Mouse (Mus musculus): Measurements from ENCODE around the gene Inpp5d. TPM values are rescaled to one million over a fixed set of nuclear protein-coding genes. Genes with fewer than 3 reads are reported as not detected.

Inpp5d gene
- polyA plus RNA-seq, 1 experiment from 2014 or later = 17.1 TPM

DNA sequence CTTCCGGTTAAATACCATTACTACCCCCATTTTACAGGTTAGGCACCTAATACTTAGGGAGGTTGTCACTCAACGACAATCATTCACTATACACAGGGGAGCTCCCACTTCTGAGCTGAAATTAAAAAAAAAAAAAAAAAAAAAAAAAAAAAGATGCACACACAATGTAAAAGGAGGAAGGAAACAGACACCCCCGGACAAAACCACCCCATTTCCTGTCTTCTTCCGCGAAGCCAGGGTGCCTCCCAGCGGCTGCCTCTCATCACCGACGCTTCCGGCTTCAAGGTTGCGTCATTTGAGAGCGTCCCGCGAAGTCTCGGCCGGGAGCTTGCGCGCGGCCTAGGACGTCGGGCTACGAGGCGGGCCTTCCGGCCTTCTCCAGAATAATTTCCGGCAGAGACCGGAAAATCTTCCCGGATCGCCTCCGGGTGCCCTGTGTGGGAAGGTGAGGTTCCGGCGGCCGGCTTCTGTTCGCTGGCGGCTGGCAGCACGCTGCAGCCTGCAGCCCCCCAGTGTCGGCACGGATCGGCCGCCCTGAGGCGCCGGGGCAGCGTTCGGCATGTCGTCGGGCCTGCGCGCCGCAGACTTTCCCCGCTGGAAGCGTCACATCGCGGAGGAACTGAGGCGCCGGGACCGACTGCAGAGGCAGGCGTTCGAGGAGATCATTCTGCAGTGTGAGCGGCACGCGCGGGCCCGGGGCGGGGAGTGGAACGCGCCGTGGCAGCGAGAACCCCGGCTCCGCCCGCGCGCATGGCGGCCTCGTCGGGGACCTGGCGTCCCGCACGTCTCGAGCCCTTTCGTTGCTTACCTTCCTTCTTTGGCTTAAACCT, 135.7 kb downstream of the Inpp5d start, which contains the start of gene Atg16l1:
Gene Atg16l1, plus strand, starts transcription at position 230 of the 830 bp plus-strand sequence.
- H3K27ac ChIP-seq = peak within 1 kb of the TSS; percentile 95
- ATAC-seq = peak; percentile 98
- H3K9me3 ChIP-seq (replicated peaks) = no peaks in the 10 kb centered on the region
- H3K27me3 ChIP-seq (replicated peaks) = no peaks in the 10 kb centered on the region
- H3K4me3 ChIP-seq = peak within 1 kb of the TSS; percentile 89
- H3K36me3 ChIP-seq = peaks cover 32% of the 10 kb centered on the region
- H3K9ac ChIP-seq = peak within 1 kb of the TSS; percentile 96
- WGBS (ENCODE audit: insufficient replicate concordance) = under 1% methylated on average over 79 of the region's 79 CpGs
- H3K4me1 ChIP-seq = peaks cover 30% of the 10 kb centered on the region
- H3K4me2 ChIP-seq = peak within 1 kb of the TSS; percentile 80

DNA sequence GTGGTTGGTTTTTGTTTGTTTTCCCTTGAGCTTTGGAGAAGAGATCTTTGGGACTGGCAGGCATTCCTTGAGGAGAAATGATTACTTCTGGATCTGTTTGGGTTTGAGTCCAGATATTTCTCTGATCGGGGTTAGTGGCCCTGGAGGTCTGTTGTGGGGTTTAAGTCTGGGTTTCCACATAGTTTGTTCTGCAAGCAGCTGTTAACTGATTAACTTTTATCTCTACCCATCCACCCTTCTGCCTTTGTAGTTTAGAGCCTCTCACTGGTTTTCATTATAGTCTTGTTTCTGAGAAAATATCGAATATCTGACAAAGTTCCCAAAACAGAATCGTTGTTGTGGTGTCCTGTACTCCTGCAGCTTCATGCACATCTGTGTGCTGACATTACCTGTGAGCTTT, 143.7 kb downstream of the Inpp5d start:
- H3K36me3 ChIP-seq = peaks cover 99% of the 10 kb centered on the region
- WGBS (ENCODE audit: insufficient replicate concordance) = 23% methylated on average over 3 of the region's 3 CpGs
- H3K4me2 ChIP-seq = peak overlapping the region; percentile 33
- H3K9me3 ChIP-seq (replicated peaks) = no peaks in the 10 kb centered on the region
- H3K27ac ChIP-seq = peak overlapping the region; percentile 75
- peaks cover 27% of the 10 kb centered on the region for H3K4me1 ChIP-seq
- H3K27me3 ChIP-seq (replicated peaks) = no peaks in the 10 kb centered on the region
- peak overlapping the region; percentile 28; the same call in 1 of the 2 replicates for H3K9ac ChIP-seq
- ATAC-seq = peak; percentile 77
- no peak overlapping the region for H3K4me3 ChIP-seq

DNA sequence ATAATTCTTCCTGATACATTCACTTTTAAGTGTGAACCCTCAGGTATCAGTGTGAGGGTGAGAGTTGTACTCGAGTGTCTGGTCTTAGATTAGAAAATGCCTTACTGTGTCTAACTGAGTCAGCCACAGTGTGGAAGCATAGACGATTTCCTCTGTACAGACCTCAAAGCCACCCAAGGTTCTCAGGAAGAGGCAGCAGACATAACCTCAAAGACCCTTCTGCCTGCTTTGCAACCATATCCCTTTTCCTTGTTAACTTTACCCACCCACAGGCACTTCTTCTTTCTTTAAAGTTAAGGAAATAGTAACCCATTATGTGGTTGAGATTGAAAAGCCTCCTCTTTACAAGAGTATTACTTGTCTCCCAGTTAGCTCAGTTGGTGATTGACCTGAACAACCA, 145.6 kb downstream of the Inpp5d start:
- WGBS (ENCODE audit: insufficient replicate concordance) = 63% methylated on average over 2 of the region's 2 CpGs
- Histone ChIP-seq H3K27me3 (replicated peaks) (no peaks in the 10 kb centered on the region), H3K4me2 (no peak overlapping the region), H3K9ac (no peak overlapping the region), H3K4me1 (peaks cover 34% of the 10 kb centered on the region), H3K27ac (no peak overlapping the region), H3K4me3 (no peak overlapping the region), H3K9me3 (replicated peaks) (no peaks in the 10 kb centered on the region), H3K36me3 (peaks cover 95% of the 10 kb centered on the region)
- no peak for ATAC-seq

DNA sequence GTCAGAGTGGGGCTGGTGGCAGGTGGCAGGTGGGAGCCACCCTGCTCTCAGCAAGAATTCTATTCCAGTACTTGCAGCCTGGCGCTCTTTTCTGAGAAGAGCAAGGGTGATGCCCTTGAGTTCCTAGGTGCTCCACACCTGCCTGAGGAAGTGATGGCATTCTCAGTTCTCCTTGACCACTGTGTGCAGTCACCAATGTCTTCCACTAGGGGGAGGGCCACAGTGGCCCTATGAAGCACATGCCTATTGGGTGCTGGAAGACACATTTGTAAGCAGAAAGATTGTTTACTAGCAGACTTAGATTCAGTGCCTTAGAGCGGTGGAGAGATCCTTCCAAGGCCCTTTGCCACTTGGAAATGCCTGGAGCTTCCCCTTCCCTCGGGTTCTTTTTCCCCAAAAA, 146.1 kb downstream of the Inpp5d start:
- Histone ChIP-seq H3K9me3 (replicated peaks) (no peaks in the 10 kb centered on the region), H3K36me3 (peaks cover 96% of the 10 kb centered on the region), H3K27ac (no peak overlapping the region), H3K4me2 (no peak overlapping the region), H3K4me3 (no peak overlapping the region), H3K4me1 (peaks cover 39% of the 10 kb centered on the region), H3K9ac (no peak overlapping the region), H3K27me3 (replicated peaks) (no peaks in the 10 kb centered on the region)
- 0 out of 2 replicates have a peak, but pooled peaks have one; percentile 14 for ATAC-seq
- WGBS (ENCODE audit: insufficient replicate concordance) = 86% methylated on average over 3 of the region's 3 CpGs

DNA sequence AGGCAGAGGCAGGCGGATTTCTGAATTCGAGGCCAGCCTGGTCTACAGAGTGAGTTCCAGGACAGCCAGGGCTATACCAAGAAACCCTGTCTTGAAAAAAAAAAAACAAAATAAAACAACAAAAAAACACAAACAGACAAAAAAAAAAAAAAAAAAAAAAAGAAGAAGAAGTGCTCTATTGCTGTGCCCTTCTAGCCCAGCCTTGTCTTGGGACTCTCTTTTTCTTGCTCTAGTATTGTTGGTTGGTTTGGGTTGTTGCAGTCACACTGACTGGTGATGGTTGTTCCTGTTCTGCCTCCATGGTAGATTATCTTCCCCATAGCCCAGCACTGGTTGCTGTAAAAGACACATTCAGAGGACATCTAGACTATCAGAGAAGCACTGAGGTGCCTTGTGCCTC, 149.2 kb downstream of the Inpp5d start:
- H3K4me1 ChIP-seq = peaks cover 20% of the 10 kb centered on the region
- H3K36me3 ChIP-seq = peaks cover 95% of the 10 kb centered on the region
- no peak overlapping the region for H3K4me2 ChIP-seq
- H3K27ac ChIP-seq = no peak overlapping the region
- 92% methylated on average over 2 of the region's 2 CpGs for WGBS (ENCODE audit: insufficient replicate concordance)
- H3K27me3 ChIP-seq (replicated peaks) = no peaks in the 10 kb centered on the region
- no peaks in the 10 kb centered on the region; the same call in 1 of the 2 replicates for H3K9me3 ChIP-seq (replicated peaks)
- H3K9ac ChIP-seq = no peak overlapping the region
- no peak overlapping the region for H3K4me3 ChIP-seq
- ATAC-seq = no peak

Other genes starting within 250 kb of the Inpp5d start
- 0.43 and 0.79 TPM in 2 replicates for gene Kcnj13, start 225.6 kb upstream of the Inpp5d start, polyA plus RNA-seq (2016; fragmentation: Nextera tagmentation; extraction: Ambion mirVana)
- gene Snorc, start 150.0 kb upstream of the Inpp5d start, polyA plus RNA-seq (2016; fragmentation: Nextera tagmentation; extraction: Ambion mirVana) = not detected in 2 replicates
- 0.43 and 0.67 TPM in 2 replicates for gene Neu2, start 110.4 kb upstream of the Inpp5d start, polyA plus RNA-seq (2016; fragmentation: Nextera tagmentation; extraction: Ambion mirVana)
- gene Ngef, start 46.4 kb upstream of the Inpp5d start, polyA plus RNA-seq (2016; fragmentation: Nextera tagmentation; extraction: Ambion mirVana) = 2.5 and 2.9 TPM in 2 replicates
- 19.5 and 21.9 TPM in 2 replicates for gene Atg16l1, start 135.6 kb downstream of the Inpp5d start, polyA plus RNA-seq (2016; fragmentation: Nextera tagmentation; extraction: Ambion mirVana)
- 1.4 and 1.5 TPM in 2 replicates for gene Sag, start 183.4 kb downstream of the Inpp5d start, polyA plus RNA-seq (2016; fragmentation: Nextera tagmentation; extraction: Ambion mirVana)
- 19.9 and 20.4 TPM in 2 replicates for gene Dgkd, start 233.0 kb downstream of the Inpp5d start, polyA plus RNA-seq (2016; fragmentation: Nextera tagmentation; extraction: Ambion mirVana)